Mouse (Mus musculus): ENCODE measurements around the gene Hepacam.

The Hepacam gene

DNA sequence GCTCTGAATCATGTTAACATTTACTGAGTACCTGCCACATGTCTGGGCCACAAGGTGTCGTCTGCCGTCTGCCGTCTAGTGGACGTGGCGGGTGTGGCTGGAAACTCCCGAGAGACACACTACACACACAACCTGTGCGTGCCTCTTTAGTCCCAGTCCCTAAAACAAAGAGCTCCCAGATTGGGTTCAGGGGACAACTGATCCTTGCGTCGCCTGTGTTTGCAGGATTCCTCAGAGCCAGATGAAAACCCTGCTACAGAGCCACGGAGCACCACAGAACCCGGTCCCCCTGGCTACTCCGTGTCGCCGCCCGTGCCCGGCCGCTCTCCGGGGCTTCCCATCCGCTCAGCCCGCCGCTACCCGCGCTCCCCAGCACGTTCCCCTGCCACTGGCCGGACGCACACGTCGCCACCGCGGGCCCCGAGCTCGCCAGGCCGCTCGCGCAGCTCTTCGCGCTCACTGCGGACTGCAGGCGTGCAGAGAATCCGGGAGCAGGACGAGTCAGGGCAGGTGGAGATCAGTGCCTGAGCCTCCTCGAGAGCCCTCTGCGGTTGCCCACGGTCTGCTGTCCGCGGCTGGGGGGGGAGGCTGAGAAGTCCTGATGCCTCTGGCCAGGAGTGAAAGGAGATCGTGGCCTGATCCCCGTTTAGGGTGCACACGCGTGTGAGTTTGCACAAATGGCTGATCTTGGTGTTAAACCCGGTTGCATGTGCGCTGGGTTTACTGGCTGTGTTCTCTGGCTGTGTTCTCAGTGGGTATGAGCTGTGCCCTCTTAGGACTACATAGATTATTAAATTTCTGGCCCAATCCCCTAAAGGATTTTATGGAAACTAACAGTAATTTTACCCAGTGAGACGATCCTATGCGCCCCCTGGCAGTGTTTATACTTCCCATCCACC lies 17.4 kb downstream of the Hepacam start:
- DNase-seq: peak; percentile 75

DNA sequence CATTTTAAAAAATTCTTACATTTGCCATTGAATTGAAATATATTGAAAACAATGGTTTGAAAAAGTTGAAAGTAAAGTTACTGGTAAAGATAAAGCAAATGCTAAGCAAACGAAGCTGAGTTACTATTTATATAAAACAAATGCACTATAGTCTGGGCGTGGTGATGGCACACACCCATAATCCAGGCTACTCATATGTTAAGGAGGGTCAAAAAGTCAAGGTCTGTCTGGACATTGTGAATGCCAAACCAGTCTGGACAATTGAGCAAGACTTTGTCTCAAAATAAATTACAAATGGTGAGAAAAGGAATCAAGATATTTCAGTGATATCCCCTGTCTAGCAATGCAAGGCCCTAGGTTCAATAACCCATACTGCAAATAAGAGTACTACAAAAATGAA lies 23.7 kb downstream of the Hepacam start:
- DNase-seq: no peak

DNA sequence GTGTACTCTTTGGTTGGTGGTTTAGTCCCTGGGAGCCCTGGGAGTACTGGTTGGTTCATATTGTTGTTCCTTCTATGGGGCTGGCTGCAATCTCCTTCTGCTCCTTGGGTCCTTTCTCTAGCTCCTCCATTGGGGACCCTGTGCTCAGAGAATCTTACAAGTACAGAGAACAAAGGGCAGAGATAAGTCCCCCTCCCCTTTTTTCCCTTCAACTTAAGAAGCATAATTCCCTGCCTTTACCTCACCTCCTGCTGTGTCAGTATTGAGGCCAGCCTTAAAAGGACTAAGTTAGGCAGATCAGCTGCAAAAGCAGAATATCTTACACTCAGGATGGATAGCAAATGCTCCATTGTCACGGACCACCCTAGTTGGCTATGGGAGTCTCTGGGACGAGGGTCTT lies 24.9 kb downstream of the Hepacam start:
- DNase-seq: no peak

DNA sequence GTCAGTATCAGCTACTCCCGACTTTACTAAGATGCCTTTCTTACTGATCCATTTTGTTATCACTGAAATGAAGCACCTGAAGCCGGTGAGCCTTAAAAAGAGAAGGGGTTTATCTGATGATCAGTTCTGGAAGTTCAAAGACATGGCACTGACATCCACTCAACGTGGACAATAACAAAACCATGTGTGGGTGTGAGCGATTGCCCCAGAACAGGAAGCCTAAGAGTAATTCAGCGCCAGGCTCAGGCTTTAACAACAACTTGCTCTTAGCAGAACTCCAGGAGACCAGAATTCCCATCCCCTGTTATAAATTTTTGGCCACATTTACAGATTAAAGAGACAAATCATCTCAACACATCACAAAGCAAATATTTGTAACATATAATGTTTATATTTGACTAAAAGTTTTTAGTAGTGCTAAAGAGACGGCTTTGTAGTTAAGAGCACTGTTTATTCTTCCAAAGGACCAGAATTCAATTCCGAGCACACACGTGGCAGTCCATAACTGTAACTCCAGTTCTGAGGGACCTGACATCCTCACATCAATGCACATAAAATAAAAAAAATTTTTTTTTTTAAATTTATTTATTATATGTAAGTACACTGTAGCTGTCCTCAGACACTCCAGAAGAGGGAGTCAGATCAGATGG lies 26.5 kb downstream of the Hepacam start:
- no peak for DNase-seq

DNA sequence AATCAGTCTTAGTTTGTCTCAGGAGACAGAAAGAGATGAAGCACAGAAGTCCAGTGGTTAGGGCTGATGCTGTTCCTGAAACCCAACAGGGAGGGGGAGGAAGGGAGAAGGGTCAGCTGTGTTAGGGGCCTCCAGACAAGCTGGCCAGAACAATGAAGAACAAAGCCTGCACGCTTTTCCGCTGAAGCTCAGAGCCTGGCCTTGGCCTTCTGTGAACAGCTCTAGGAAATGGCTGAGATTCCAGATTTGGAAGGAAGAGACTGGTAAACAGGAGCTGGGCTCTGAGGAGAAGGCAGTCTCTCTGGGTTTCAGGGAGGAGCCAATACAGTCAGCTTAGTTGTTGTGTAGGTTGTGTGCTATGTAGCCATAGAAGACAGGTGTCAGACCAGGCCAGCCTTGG lies 33.4 kb downstream of the Hepacam start:
- DNase-seq: peak; percentile 59

DNA sequence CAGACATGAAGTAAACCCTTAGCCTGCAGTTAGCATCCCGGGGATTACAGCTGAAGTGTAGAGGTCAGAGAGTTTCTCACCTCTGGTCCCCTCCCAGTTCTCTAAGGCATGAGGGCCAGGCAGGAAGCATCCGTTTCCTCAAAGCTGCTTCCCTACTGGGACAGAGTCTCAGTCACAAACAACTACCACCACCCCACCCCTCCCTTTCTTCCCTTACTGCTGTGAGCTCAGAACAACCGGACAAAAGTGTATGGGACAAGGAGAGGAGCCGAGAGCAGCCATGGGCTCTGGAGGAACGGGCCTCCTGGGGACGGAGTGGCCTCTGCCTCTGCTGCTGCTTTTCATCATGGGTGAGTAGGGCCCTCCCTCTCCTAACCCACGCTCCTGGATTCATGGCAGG lies 34.7 kb downstream of the Hepacam start, which contains the start of gene Robo4:
Gene Robo4 (plus strand): TSS at position 96 of the 400 bp plus-strand sequence.
- DNase-seq: peak; percentile 67

DNA sequence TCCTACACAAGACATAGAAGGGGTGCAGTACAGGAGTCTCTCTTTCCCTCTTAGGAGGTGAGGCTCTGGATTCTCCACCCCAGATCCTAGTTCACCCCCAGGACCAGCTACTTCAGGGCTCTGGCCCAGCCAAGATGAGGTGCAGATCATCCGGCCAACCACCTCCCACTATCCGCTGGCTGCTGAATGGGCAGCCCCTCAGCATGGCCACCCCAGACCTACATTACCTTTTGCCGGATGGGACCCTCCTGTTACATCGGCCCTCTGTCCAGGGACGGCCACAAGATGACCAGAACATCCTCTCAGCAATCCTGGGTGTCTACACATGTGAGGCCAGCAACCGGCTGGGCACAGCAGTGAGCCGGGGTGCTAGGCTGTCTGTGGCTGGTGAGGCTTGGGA lies 35.4 kb downstream of the Hepacam start:
- no peak for DNase-seq

DNA sequence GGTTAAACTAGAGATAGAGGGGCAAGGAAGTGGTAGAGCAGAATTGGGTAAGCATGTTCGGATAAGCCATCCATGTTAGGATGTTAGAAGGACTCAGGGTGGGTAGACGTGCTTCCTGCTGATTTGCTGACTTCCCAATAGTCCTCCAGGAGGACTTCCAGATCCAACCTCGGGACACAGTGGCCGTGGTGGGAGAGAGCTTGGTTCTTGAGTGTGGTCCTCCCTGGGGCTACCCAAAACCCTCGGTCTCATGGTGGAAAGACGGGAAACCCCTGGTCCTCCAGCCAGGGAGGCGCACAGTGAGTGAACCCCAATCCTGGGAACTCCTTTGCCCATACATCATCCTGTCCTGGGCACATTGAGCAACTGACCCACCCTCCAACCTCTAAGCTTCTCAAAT lies 35.9 kb downstream of the Hepacam start:
- DNase-seq: no peak

DNA sequence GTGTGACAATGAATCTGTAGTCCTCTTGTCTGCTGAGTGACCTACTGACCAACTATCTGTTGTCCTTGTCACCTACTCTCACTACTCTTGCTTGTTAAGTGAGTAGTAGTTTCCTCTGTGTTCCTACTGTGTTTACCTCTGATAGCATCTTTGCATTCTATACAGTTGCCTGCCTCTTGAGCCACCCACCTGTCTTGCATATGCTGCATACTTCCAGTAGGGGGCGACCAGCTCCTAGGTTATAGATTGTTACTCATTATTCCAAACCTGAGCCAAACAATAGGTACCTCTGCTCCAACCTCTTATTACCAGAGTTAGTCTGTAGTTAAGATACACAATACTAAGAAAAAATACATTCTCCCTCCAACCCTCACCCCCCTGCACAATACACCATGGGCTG lies 39.2 kb downstream of the Hepacam start:
- DNase-seq: no peak

DNA sequence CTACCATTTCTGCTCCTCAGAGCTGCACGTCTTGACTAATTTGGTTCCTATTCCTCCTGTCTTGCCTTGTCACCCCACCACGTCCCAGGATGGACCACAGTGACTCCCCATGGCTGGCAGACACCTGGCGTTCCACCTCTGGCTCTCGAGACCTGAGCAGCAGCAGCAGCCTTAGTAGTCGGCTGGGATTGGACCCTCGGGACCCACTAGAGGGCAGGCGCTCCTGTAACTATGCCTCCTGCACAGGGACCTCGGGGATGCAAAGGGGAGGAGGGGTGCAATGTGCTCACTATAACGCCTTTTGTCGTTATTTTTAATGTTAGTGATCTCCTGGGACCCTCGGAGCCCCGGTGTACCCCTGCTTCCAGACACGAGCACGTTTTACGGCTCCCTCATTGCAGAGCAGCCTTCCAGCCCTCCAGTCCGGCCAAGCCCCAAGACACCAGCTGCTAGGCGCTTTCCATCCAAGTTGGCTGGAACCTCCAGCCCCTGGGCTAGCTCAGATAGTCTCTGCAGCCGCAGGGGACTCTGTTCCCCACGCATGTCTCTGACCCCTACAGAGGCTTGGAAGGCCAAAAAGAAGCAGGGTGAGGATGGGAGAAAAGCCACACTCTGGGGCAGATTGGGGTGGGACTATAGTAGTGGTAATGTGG lies 40.8 kb downstream of the Hepacam start:
- DNase-seq: peak; percentile 64

DNA sequence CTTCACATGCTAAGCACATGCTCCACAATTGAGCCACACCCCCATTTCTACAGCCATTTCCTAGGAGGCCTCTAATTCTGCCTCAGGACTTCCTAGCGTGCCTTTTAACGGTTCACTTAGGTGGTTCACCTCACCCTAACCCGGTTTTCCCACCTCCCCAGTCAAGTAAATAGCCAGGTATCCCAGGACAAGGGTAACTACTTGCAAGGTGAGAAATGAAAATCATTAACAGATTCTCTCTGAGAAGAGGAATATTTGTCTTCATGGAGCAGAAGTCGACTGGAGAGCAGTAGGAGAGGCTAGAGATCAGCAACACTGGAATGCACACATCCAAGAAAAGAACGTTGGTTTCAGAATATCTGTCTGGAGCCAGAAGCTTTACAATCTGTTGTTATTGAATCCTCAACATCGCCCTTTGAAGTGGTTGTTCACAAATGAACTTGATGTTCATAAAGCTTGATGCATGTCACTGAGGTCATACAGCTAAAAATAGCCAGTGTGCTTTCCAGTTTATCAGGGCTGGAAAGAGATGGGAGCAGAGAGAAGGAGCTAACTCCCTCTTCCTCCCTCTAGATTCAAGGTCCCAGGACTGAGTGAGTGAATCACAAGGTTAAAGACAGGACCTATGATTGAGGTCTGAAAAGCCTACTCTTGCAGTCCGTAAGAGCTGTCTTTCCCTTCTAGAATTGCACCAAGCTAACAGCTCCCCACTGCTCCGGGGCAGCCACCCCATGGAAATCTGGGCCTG lies 42.7 kb downstream of the Hepacam start:
- no peak for DNase-seq

DNA sequence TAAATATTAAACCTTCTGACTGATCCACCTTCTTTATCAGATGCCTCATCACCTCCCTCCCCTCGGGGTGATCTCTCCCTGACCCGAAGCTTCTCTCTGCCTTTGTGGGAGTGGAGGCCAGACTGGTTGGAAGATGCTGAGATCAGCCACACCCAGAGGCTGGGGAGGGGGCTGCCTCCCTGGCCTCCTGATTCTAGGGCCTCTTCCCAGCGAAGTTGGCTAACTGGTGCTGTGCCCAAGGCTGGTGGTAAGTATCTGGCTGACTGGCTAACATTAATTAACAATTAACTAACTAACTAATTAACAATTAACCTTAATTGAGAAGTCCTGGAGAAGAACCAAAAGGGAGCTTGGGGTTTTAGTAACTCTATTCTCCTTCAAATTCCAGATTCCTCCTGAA lies 45.8 kb downstream of the Hepacam start:
- DNase-seq: no peak

DNA sequence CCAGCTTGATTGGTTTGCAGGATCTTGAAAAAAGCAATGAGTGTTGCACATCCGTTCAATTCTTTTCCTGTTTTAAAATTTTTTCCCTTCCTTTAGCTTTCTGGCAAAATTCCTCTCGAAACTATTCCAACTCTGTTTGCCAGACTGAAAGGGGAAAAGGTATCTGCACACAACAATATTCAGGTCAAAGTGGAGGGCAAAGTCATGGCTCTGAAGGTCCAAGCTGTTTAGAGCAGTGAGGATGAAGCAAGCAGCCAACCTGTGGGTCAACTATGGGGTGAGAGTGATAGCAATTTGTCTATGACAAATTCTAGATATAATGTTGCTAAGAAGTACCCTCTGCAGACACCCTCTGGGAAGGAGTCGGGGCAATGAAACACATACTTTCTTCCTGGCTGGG lies 47.5 kb downstream of the Hepacam start:
- DNase-seq: no peak

DNA sequence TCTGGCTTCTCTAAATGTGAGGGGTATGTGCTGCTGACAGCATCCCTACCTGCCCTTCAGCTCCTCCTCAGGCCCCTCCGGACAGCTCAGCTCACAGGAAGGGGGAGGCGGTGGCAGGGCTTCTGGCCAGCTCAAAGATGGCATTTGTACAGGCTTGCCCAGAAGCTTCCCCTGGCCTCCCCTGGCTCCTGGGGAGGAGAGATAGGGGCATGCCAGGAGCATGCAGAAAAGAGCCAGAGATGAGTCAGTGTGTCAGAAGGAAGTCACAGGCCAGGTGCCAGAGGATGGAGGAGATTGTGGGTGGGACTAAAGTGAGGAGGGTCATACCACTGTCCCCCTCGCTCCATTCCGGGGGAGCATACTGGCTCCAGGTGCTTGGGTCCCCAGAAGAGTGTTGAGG lies 51.6 kb downstream of the Hepacam start:
- DNase-seq: no peak

DNA sequence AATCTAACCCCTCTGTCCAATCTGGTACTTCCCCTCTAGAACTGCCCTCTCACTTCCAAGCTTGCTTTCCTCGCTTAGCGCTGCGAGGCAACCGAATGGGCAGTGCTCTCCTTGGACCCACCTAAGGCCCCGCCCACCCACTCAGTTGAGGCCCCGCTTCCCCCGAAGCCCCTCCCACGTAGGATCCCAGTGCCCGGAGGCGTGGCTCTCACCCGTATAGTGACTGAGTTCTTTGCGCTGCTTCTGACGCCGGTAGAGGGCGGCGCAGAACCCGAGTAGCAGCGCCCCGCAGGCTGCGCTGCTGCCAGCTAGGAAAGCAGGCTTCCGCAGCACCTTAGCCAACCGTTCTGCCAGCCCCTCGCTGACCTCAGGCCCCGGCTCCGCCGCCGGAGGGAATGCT lies 53.5 kb downstream of the Hepacam start:
- DNase-seq: peak; percentile 94

DNA sequence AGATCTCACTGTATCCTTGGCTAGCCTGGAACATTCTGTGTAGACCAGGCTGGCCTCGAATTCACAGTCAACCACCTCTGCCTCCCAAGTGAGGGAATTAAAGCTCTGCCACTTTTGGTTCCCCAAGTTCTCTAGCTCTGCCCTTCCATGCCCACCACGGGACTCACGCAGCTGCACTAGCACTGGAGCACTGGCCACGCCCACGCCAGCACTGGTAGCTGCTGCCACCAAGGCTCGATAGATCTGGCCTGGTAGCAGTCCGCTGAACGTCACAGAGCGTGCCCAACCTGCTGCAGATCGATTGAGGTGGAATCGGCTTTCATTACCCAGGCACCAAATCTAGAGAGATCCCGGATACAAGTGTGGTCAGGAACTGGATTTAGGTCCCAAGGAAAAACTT lies 54.1 kb downstream of the Hepacam start:
- peak; percentile 55 for DNase-seq

DNA sequence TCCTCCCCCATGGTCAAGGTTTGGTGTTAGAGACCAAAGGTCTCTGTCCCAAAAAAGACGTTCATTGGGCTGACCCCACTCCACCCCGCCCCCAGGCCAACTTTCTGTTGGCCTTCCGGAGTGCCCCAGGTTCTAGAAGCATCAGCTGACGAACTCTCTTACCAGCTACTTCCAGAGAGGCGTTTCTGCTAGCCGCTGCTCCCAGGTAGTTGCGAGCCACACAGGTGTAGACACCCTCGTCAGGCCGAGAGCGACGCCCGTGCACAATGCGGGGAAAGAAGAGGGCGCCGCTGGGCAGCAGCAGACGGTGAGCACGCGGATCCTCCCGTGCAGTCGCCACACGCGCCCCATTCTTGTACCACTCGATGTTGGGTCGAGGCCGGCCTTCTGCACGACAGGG lies 62.2 kb downstream of the Hepacam start:
- no peak for DNase-seq

DNA sequence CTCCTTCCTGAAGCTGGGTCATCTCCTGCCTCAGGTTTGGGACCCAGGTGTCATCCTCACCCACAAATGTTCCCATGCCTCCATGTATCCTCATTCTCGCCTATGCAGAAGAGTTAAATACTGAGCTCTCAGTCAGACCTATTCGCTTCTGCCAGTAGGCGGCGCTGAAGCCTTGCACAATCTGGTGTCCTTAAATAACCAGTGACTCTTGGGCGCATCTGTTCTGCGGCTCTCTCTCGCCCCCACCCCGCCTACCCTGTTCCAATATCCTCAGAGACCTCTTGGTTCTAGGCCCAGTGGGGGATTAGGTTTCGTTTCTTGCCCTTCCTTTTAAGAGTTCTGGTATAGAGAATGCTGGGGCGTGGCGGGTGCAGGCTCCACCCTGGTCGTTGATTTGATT lies 63.4 kb downstream of the Hepacam start:
- peak; percentile 94 for DNase-seq

DNA sequence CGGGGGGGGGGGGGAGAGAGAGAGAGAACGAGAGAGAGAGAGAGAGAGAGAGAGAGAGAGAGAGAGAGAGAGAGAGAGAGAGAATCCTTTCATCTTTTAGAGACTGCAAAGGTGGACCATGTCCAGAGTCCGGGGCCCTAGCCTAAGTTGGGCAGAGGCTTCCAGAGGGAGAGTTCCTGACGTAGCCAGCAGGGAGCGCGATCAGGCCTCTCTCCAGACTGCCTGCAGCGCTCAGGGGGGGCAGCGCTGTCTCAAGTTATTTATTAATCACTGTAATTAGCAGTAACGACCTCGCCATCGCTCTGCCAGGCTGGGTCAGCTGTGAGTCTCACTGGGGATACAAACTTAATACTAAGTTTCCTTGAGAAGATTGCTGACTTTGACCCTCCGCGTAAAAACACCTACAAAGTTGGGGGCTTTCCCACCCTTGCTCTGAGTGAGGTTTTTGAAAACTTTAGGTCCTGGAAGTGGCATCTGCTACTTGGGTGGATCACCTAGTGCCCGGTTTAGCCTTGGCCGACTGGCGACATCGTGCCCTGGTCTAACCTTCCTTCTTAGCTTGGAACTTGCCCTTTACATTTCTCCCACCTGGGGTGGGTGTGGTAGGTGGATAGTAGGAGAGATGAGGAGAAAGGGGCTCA lies 65.0 kb downstream of the Hepacam start:
- DNase-seq: peak; percentile 87

DNA sequence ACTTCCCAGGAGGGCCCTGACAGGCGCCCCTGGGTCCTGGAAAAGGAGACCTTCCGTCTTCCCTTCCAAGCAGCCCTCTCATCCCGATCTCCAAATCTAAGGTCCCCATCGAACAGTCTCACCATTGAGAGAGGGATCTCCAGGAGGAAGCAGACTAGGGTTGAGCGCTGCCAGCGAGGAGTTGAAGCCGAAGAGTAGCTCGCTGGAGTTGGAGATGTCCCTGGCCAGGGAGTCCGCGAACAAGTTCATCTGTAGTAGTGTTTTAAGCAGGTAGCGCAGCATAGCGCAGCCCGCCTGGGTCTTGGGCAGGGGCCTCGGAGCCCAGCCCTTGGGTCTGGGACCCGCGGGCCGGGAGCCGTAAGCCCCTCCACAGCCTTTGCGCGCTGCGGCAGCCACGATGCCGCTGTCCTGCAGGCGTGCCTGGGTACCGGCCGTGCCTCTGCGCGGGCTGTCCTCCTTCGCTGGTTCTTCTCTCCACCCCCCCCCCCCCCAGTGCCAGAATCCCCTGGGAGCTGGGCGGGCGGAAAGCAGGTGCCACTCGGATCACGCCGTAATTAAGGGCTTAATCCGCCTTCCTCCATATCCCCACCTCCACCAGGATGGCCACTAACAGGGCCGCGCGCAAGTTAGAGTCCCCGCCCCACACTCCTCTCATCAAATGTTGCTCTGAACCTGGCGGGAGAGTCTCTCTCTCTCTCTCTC lies 65.7 kb downstream of the Hepacam start, which contains the start of gene Robo3:
Gene Robo3 (minus strand): TSS at position 527 of the 702 bp plus-strand sequence.
- DNase-seq: peak; percentile 18

DNA sequence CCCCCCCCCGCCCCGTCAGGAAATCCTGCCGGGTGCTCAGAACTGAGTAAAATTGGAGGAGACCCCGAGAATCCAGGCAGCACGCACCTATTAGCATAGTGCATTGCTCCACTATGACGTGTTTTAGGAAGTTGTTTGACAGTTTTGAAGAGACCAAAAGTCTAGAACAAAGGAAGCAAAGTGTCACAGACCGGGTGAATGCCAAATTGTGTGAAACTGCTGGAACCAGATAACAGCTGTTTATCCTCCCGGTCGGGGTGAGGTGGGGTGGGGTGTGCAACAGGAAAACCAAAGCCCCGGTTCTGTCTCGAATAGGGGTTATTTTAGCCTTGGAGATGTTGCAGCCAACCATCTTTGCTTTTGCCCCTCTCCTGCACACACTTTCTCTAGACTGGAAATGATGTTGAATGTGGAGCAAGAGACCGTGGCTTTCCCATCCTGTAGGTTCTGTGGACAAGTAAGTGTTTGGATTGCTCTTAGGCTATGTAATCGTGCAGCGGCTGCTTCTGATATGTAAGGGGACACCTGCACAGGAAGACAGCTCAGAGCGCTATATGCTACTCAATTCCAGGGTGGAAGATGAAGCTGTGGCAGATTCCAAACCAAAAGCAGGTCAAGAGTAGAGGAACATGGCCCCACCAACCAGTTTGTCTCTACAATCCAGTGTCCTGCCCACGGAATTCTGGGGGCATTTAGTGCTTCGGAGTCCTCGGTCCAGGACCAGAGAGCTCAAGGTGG lies 66.8 kb downstream of the Hepacam start:
- DNase-seq: peak; percentile 49

Data from kidney, postnatal 10 days (tissue).